ENCODE assay signal across 8 mouse cellular contexts in genomic region chr12:98737801-98738350, GRCm38 (mm10). TPM values are rescaled to one million over a fixed set of nuclear protein-coding genes. Genes with fewer than 3 reads are reported as not detected.
A peak's percentile ranks its signal among the peaks of the same experiment; 100 is the strongest.
DNase-seq lines count a peak whose midpoint lies in the region; ATAC-seq and TF ChIP-seq lines count a peak whose summit lies in the region.

No protein-coding gene starts in this region.

- no peak for TF ChIP-seq POLR2A in heart, adult 2 months (IDR thresholded peaks at IDR 0.05; ENCODE audit: insufficient read depth, low read depth, low read length)

- peak overlapping the region; percentile 76 for H3K4me2 ChIP-seq in embryonic facial prominence, embryonic 12.5 days (replicated peaks)
- H3K4me2 ChIP-seq in hindbrain, embryonic 15.5 days: peak overlapping the region; percentile 93

- no peaks in the 10 kb centered on the region for H3K9me3 ChIP-seq in embryonic facial prominence, embryonic 12.5 days
- H3K9me3 ChIP-seq in hindbrain, embryonic 15.5 days: no peaks in the 10 kb centered on the region
- H3K9me3 ChIP-seq in midbrain, embryonic 10.5 days (replicated peaks): no peaks in the 10 kb centered on the region

- peak overlapping the region; percentile 73 for H3K4me3 ChIP-seq in heart, adult 2 months
- H3K4me3 ChIP-seq in embryonic facial prominence, embryonic 12.5 days: peak overlapping the region; percentile 80
- peak overlapping the region; percentile 60 for H3K4me3 ChIP-seq in hindbrain, embryonic 15.5 days
- peak overlapping the region; percentile 87 for H3K4me3 ChIP-seq in midbrain, embryonic 10.5 days

- no peaks in the 10 kb centered on the region for H3K79me2 ChIP-seq in heart, adult 2 months (replicated peaks; ENCODE audit: control insufficient read depth, insufficient read depth, low read length)

- H3K27me3 ChIP-seq in heart, adult 2 months (ENCODE audit: control insufficient read depth, insufficient read depth, low read length): no peaks in the 10 kb centered on the region
- H3K27me3 ChIP-seq in embryonic facial prominence, embryonic 12.5 days: peaks cover 15% of the 10 kb centered on the region
- H3K27me3 ChIP-seq in hindbrain, embryonic 15.5 days: peaks cover 10% of the 10 kb centered on the region
- H3K27me3 ChIP-seq in midbrain, embryonic 10.5 days (ENCODE audit: low read depth, poor library complexity, severe bottlenecking): peaks cover 37% of the 10 kb centered on the region

- TF ChIP-seq CTCF in heart, adult 2 months (IDR thresholded peaks at IDR 0.05): no peak

- no peak for TF ChIP-seq EP300 in heart, adult 2 months (IDR thresholded peaks at IDR 0.05; ENCODE audit: insufficient read depth, low read depth, low read length)

- intact Hi-C loops in heart, adult 2 months (cut with DNase I): loop anchor here (5.0 kb wide), 1 partner anchor 184 kb away; the partner anchor contains the start of gene Ttc8
- intact Hi-C loops in left cerebral cortex, postnatal 14 days (cut with DNase I): loop anchor here (10.0 kb wide), 1 partner anchor 63 kb away; no protein-coding TSS in a partner anchor

- ATAC-seq in embryonic facial prominence, embryonic 12.5 days (ENCODE audit: insufficient number of reproducible peaks, insufficient read depth, low FRiP score, low TSS enrichment): no peak
- ATAC-seq in hindbrain, embryonic 15.5 days (ENCODE audit: low FRiP score, low read depth): no peak

- DNase-seq in heart, adult 2 months: peak; percentile 21 to 39
- DNase-seq in heart, adult 8-10 months (ENCODE audit: low spot score): no peak
- peak; percentile 49 for DNase-seq in midbrain, embryonic 10.5 days (ENCODE audit: low spot score)
- no peak for DNase-seq in right cerebral cortex, postnatal 25 days
- no peak for DNase-seq in cerebellum, adult 18-20 months
- no peak for DNase-seq in left cerebral cortex, postnatal 14 days (ENCODE audit: low spot score in 2 of 2)

- WGBS in heart, adult 2 months: 12% methylated on average over 7 of the region's 7 CpGs
- WGBS in embryonic facial prominence, embryonic 12.5 days: 15% methylated on average over 7 of the region's 7 CpGs
- WGBS in hindbrain, embryonic 15.5 days: 8% methylated on average over 7 of the region's 7 CpGs
- WGBS in midbrain, embryonic 10.5 days: 11% methylated on average over 7 of the region's 7 CpGs

- peak overlapping the region; percentile 95 for H3K27ac ChIP-seq in heart, adult 2 months
- no peak overlapping the region for H3K27ac ChIP-seq in embryonic facial prominence, embryonic 12.5 days
- H3K27ac ChIP-seq in hindbrain, embryonic 15.5 days (replicated peaks): no peak overlapping the region
- peak overlapping the region; percentile 95 for H3K27ac ChIP-seq in midbrain, embryonic 10.5 days (replicated peaks)

- no peaks in the 10 kb centered on the region; the same call in 1 of the 2 replicates for H3K36me3 ChIP-seq in heart, adult 2 months (ENCODE audit: control insufficient read depth, insufficient read depth, low read length)
- H3K36me3 ChIP-seq in embryonic facial prominence, embryonic 12.5 days: no peaks in the 10 kb centered on the region
- H3K36me3 ChIP-seq in hindbrain, embryonic 15.5 days: no peaks in the 10 kb centered on the region
- H3K36me3 ChIP-seq in midbrain, embryonic 10.5 days: 0 out of 2 replicates have a peak, but pooled peaks cover 3% of the 10 kb centered on the region

- peak overlapping the region; percentile 97 for H3K9ac ChIP-seq in heart, adult 2 months (ENCODE audit: low read depth, low read length)
- H3K9ac ChIP-seq in embryonic facial prominence, embryonic 12.5 days: peak overlapping the region; percentile 89
- peak overlapping the region; percentile 60 for H3K9ac ChIP-seq in hindbrain, embryonic 15.5 days

- peaks cover 4% of the 10 kb centered on the region for H3K4me1 ChIP-seq in heart, adult 2 months (ENCODE audit: control insufficient read depth, insufficient read depth, low read length)
- H3K4me1 ChIP-seq in embryonic facial prominence, embryonic 12.5 days: peaks cover 17% of the 10 kb centered on the region
- H3K4me1 ChIP-seq in hindbrain, embryonic 15.5 days (replicated peaks): peaks cover 24% of the 10 kb centered on the region
- peaks cover 39% of the 10 kb centered on the region for H3K4me1 ChIP-seq in midbrain, embryonic 10.5 days

RNA-seq across cellular contexts. Expression of gene Ptpn21, which starts 0.7 kb away (rescaled TPM):
- total RNA-seq in heart, adult 2 months (2021): 10 to 100 TPM; 29.1 to 29.3 TPM
- 19.4 and 24.7 TPM in 2 replicates for polyA plus RNA-seq in heart, adult 2 months (2012; rRNA removed)
- total RNA-seq in heart, adult 8-10 months (2022): 10 to 100 TPM; 26.0 to 37.7 (median 30.3) TPM
- 6.7 and 7.0 TPM in 2 replicates for polyA plus RNA-seq in embryonic facial prominence, embryonic 12.5 days (2016; fragmentation: Nextera tagmentation; extraction: Ambion mirVana)
- 4.1 and 5.9 TPM in 2 replicates for polyA plus RNA-seq in hindbrain, embryonic 15.5 days (2015; fragmentation: Nextera tagmentation; extraction: Ambion mirVana)
- 5.6 and 7.2 TPM in 2 replicates for polyA plus RNA-seq in midbrain, embryonic 10.5 days (2016; fragmentation: Nextera tagmentation; extraction: Ambion mirVana)
- 1 to 10 TPM; 7.5 to 7.6 TPM for total RNA-seq in left cerebral cortex, postnatal 14 days (2021)

RNA-seq across cellular contexts. Expression of gene Zc3h14, which starts 8.9 kb away (rescaled TPM):
- 10 to 100 TPM; 59.6 to 60.1 TPM for total RNA-seq in heart, adult 2 months (2021)
- polyA plus RNA-seq in heart, adult 2 months (2012; rRNA removed): 57.0 and 92.9 TPM in 2 replicates
- 10 to 100 TPM; 60.1 to 63.9 (median 61.8) TPM for total RNA-seq in heart, adult 8-10 months (2022)
- 153 and 159 TPM in 2 replicates for polyA plus RNA-seq in embryonic facial prominence, embryonic 12.5 days (2016; fragmentation: Nextera tagmentation; extraction: Ambion mirVana)
- 103 and 109 TPM in 2 replicates for polyA plus RNA-seq in hindbrain, embryonic 15.5 days (2015; fragmentation: Nextera tagmentation; extraction: Ambion mirVana)
- 135 and 139 TPM in 2 replicates for polyA plus RNA-seq in midbrain, embryonic 10.5 days (2016; fragmentation: Nextera tagmentation; extraction: Ambion mirVana)
- total RNA-seq in left cerebral cortex, postnatal 14 days (2021): 10 to 100 TPM; 92.6 to 96.6 TPM

Comparison
In these comparisons a context has a peak if more than half of its experiments do, and no peak if none do; other contexts are left out.
1. DNase-seq: peak in heart, adult 2 months (2 of 2) and midbrain, embryonic 10.5 days (single experiment); none in heart, adult 8-10 months (single experiment), right cerebral cortex, postnatal 25 days (single experiment), cerebellum, adult 18-20 months (0 of 2) and left cerebral cortex, postnatal 14 days (0 of 2).
2. H3K27ac ChIP-seq: peak in heart, adult 2 months (single experiment) and midbrain, embryonic 10.5 days (single experiment); none in embryonic facial prominence, embryonic 12.5 days (single experiment) and hindbrain, embryonic 15.5 days (single experiment).
3. Peak in every context shown above with its lines, with median percentiles within 50 percentile points of each other: H3K4me3 ChIP-seq and H3K9ac ChIP-seq.